Mouse (Mus musculus) lung, postnatal 0 days (tissue): ENCODE measurements around the gene Nrxn3.

Experiments
- CTCF ChIP-seq: IDR thresholded peaks from 2 replicates; pipeline ENCODE4 v1.5.1; 2016; ENCODE audit warnings: antibody characterized with exemption, mild to moderate bottlenecking
- EP300 ChIP-seq: IDR thresholded peaks from 2 replicates; pipeline ENCODE4 v1.6.1; 2016; ENCODE audit warnings: antibody characterized with exemption, mild to moderate bottlenecking, control low read depth

DNA sequence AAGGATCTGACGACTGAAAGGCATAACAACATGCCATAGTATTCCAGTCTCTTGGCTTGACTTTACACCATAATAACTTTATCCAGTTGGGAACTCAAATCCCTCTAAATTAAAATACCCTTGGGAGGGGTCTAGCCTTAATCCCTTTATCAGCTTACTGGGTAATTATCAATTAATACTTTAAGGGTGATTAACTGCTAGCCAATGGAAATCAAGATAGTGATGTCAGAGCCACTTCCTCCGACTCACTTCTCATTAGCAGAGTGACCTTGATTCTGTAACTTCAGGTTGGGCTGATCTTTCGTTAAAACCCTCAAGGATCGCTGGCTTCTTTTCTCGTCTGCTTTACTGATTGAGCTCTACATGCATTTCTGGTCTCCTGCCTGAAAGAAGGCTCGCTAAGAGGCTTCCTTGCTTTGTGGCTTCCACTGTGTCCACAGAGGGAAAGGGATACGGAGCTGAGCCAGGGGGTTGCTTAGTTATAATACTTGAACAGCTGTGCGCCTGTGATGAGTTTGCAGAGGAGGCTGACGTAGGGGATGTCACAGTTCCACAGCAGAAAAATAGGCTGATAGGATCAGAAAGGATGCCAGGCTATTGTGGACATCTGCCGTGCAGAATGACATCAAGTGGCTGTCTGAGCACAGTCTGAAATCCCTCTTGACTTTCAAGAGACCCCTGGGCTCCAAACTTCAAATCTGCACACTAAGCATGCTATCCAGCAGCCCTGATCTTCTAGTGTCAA lies 352.0 kb downstream of the Nrxn3 start:
- TF ChIP-seq CTCF (no peak), EP300 (no peak)
